Mouse (Mus musculus) Patski (cell line): ENCODE data around the gene Chia1. TPM values are rescaled to one million over a fixed set of nuclear protein-coding genes. Genes with fewer than 3 reads are reported as not detected.
"Not testable (repeated sequence)": the region's sequence is repeated elsewhere in the genome, so short reads cannot be mapped to it uniquely, and the experiment has no call there.

Experiments
- ATAC-seq: fragments of 100-300 bp; one replicate; pipeline ENCODE4 v1.8.0; 2021
- CTCF ChIA-PET: fragments of 350-600 bp; sonication (Branson Sonifier 250); formaldehyde crosslinking; loops from one replicate; lab custom pipeline; 2022; ENCODE audit warnings: inconsistent platforms; lab: Charles Lee
- POLR2A ChIA-PET: fragments of 350-600 bp; sonication (Branson Sonifier 250); formaldehyde crosslinking; loops from one replicate; lab custom pipeline; 2022; ENCODE audit warnings: antibody characterized with exemption, inconsistent platforms; lab: Charles Lee
- DNase-seq: peaks from one replicate; pipeline ENCODE4 v3.0.0-alpha.2; 2011; ENCODE audit warnings: low read depth, low spot score
- H3K27me3 ChIP-seq: fragments of 371-371 bp; one replicate; pipeline ENCODE4 v1.5.1; 2021
- CTCF ChIP-seq: fragments of 100-300 bp; IDR thresholded peaks from one replicate; pipeline ENCODE4 v1.5.1; 2021
- in situ Hi-C: fragments of 300-500 bp; cut with MboI; formaldehyde crosslinking; loops from 3 replicates; pipeline ENCODE4 v1.11.1; 2018; ENCODE audit warnings: low pct_unique_long_range_greater_than_20kb, mixed read lengths
- polyA plus RNA-seq: library from polyadenylated mRNA; unstranded; gene quantifications from one replicate; pipeline ENCODE4 v1.2.3, GENCODE M21; 2021

Gene Chia1
- not detected for polyA plus RNA-seq

- no peak for ATAC-seq
- TF ChIP-seq CTCF = no peak
- POLR2A ChIA-PET = no interaction called here
- no peak for DNase-seq
- CTCF ChIA-PET = no interaction called here
- in situ Hi-C loops = no loop called here
- no peaks in the 10 kb centered on the region for H3K27me3 ChIP-seq
These were observed at the start of gene Chia1 for GRCm38 (mm10) chr3:106112929-106113328. Chia1 (plus strand) TSS chr3:106113229.

GRCm38 (mm10) chr3:106067707-106068106 lies 45.3 kb upstream of the Chia1 start:
- in situ Hi-C loops, DNase-seq, H3K27me3 ChIP-seq, CTCF ChIA-PET, POLR2A ChIA-PET, ATAC-seq: not testable (repeated sequence)
- TF ChIP-seq CTCF = peak; percentile 49

GRCm38 (mm10) chr3:106070994-106071393 lies 42.0 kb upstream of the Chia1 start:
- TF ChIP-seq CTCF = no peak
- ATAC-seq = no peak
- H3K27me3 ChIP-seq = no peaks in the 10 kb centered on the region
- ChIA-PET CTCF (no interaction called here), POLR2A (no interaction called here)
- no peak for DNase-seq
- in situ Hi-C loops = no loop called here

GRCm38 (mm10) chr3:106074824-106075223 lies 38.2 kb upstream of the Chia1 start:
- CTCF ChIA-PET = no interaction called here

DNA sequence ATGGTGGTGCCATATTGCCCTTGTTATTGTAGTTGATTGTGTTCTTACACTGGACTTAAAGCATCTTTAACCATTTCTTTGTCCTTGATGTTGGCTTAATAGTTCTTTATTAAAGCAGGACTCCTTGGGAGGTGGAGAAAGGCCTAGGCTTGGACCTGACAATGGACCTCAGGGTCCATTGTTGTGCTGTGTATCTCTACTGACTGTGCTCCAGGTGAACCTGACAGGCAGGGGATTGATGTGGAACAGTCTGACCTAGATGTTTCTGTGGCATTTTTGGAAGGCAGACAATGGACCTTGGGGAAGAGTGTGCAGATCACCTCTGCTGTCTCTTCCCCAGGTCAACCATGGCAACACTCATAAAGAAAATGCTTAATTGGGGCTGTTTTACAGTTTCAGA lies 14.0 kb downstream of the Chia1 start:
- H3K27me3 ChIP-seq = no peaks in the 10 kb centered on the region
- TF ChIP-seq CTCF = no peak
- CTCF ChIA-PET = no interaction called here
- in situ Hi-C loops = loop anchor here (5.0 kb wide), 1 partner anchor 180 kb away; no protein-coding TSS in a partner anchor
- ATAC-seq (no peak), DNase-seq (no peak)
- POLR2A ChIA-PET = no interaction called here

More at GRCm38 (mm10) chr3:106074824-106075223, 38.2 kb upstream of the Chia1 start:
- POLR2A ChIA-PET = no interaction called here
- no peak for TF ChIP-seq CTCF
- H3K27me3 ChIP-seq = no peaks in the 10 kb centered on the region
- in situ Hi-C loops = no loop called here
- ATAC-seq (no peak), DNase-seq (no peak)

- ChIA-PET POLR2A (no interaction called here), CTCF (interaction anchor here (1.9 kb wide), 1 partner anchor 9 kb away, joined by 5 read pairs; no protein-coding TSS in a partner anchor)
- DNase-seq = no peak
- in situ Hi-C loops = loop anchor here (5.0 kb wide), 1 partner anchor 178 kb away; no protein-coding TSS in a partner anchor
- ATAC-seq = no peak
- H3K27me3 ChIP-seq = no peaks in the 10 kb centered on the region
- TF ChIP-seq CTCF = no peak
These were observed 15.9 kb downstream of the Chia1 start for GRCm38 (mm10) chr3:106128807-106129493.

- CTCF ChIA-PET = no interaction called here
- H3K27me3 ChIP-seq = no peaks in the 10 kb centered on the region
- no peak for TF ChIP-seq CTCF
- in situ Hi-C loops = no loop called here
- POLR2A ChIA-PET = no interaction called here
- no peak for DNase-seq
- ATAC-seq = no peak
These were observed 18.7 kb downstream of the Chia1 start for GRCm38 (mm10) chr3:106131690-106132089.

DNA sequence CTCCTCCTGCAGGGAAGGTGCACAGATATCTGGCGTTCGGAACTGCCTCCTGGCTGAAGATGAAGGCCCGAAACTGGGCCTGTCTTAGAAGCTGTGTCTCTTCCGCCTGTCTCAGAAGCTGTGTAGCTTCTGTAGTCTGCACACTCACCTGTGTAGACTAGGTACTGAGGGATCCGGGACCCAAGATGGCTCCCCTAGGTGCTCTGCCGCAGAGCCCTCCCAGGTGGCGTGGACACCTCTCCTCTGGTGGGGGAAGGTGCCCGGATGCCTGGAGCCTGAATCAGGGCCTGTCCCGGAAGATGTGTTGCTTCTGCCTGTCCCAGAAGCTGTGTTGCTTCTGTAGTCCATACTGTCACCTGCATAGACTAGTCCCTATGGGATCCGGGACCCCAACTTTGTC lies 31.1 kb downstream of the Chia1 start:
- DNase-seq (no peak), ATAC-seq (no peak)
- H3K27me3 ChIP-seq = no peaks in the 10 kb centered on the region
- TF ChIP-seq CTCF = no peak
- ChIA-PET CTCF (no interaction called here), POLR2A (no interaction called here)
- in situ Hi-C loops = no loop called here

DNA sequence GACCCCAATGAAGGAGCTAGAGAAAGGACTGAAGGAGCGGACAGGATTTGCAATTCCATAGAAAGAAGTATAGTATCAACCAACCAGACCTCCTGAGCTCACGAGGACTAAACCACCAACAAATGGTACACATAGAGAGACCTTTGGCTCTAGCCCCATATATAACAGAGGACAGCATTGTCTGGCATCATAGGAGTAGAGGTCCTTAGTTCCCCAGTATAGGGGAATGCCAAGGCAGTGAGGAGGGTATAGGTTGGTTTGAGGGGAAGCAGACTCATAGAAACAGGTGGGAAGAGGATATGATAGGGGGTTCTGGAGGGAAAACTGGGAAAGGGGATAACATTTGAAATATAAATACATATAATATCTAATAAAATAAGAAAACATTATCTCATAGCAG lies 41.4 kb downstream of the Chia1 start:
- CTCF ChIA-PET = no interaction called here
- DNase-seq = no peak
- TF ChIP-seq CTCF = no peak
- H3K27me3 ChIP-seq = peaks cover 4% of the 10 kb centered on the region
- no peak for ATAC-seq
- POLR2A ChIA-PET = no interaction called here
- in situ Hi-C loops = no loop called here

GRCm38 (mm10) chr3:106167464-106167863 lies 54.4 kb downstream of the Chia1 start, which contains the start of gene Chil3:
Chil3 (minus strand) TSS chr3:106167564.
- H3K27me3 ChIP-seq = no peaks in the 10 kb centered on the region
- POLR2A ChIA-PET = no interaction called here
- in situ Hi-C loops = no loop called here
- ATAC-seq (no peak), DNase-seq (no peak)
- TF ChIP-seq CTCF = no peak
- CTCF ChIA-PET = interaction anchor here (1.3 kb wide), 1 partner anchor 10 kb away, joined by 5 read pairs; no protein-coding TSS in a partner anchor

DNA sequence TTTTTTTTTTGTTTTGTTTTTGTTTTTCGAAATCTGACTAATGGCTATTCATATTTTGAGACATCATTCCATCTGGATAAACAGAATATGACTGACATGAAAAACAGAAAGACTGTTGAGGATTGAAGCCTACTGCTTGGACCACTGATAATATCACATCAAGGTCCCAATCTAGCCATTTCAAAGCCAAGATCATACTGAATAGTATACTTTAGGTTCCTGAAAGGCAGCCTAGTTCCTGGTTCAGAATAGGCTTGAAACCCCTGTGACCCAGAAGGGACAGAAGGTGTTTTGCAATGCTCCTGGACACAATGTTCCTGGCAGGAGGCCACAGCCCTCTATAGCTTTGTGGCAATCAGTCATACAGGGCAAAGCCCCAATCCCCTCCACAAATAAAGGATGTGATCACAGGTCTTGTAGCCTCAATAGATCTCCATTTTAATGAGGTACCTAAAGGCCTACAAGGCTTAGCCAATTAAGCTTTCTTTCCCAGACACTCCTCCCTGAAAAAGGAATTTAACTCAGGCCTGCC lies 57.6 kb downstream of the Chia1 start:
- ATAC-seq (peak; percentile 35), DNase-seq (no peak)
- ChIA-PET POLR2A (no interaction called here), CTCF (no interaction called here)
- in situ Hi-C loops = no loop called here
- no peaks in the 10 kb centered on the region for H3K27me3 ChIP-seq
- TF ChIP-seq CTCF = no peak
